8 mouse cellular contexts compared by ENCODE assay signal in the genomic region with DNA sequence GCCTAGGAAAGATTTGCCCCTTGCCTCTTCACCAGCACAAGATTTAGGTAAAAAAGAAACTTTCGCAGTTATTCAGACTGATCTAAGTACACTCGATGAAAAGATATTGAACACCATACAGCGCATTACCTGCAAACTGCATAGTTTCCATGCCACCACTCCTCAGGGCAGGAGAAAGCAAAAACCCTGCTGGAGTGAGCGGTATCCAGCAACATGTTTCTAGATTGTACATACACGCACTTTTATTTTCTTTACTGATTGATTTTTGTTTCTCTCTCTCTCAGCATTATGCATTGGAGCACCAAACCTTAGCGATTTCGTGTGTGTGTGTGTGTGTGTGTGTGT. TPM values are rescaled to one million over a fixed set of nuclear protein-coding genes. Genes with fewer than 3 reads are reported as not detected.
A peak's percentile ranks its signal among the peaks of the same experiment; 100 is the strongest.
DNase-seq lines count a peak whose midpoint lies in the region; ATAC-seq and TF ChIP-seq lines count a peak whose summit lies in the region.

No protein-coding gene starts in this region.

- H3K9me3 ChIP-seq in megakaryocyte, embryonic 14.5 days = no peaks in the 10 kb centered on the region
- no peaks in the 10 kb centered on the region for H3K9me3 ChIP-seq in liver, embryonic 11.5 days (ENCODE audit: control insufficient read depth, low read length)
- H3K9me3 ChIP-seq in stomach, postnatal 0 days (ENCODE audit: control insufficient read depth, low read length) = no peaks in the 10 kb centered on the region

- intact Hi-C loops in gastrocnemius, postnatal 36 days (cut with DNase I) = no loop called here

- no peak overlapping the region for H3K9ac ChIP-seq in liver, embryonic 11.5 days (ENCODE audit: low read depth, low read length)
- H3K9ac ChIP-seq in stomach, postnatal 0 days (ENCODE audit: low read length) = peak overlapping the region; percentile 96; the same call in 1 of the 2 replicates

- TF ChIP-seq CTCF in stomach, postnatal 0 days (IDR thresholded peaks at IDR 0.05; ENCODE audit: low read depth) = no peak

- peaks cover 13% of the 10 kb centered on the region for H3K36me3 ChIP-seq in megakaryocyte, embryonic 14.5 days (replicated peaks; ENCODE audit: low read length)
- no peaks in the 10 kb centered on the region for H3K36me3 ChIP-seq in liver, embryonic 11.5 days (ENCODE audit: control insufficient read depth, insufficient read depth, low read length)
- no peaks in the 10 kb centered on the region for H3K36me3 ChIP-seq in stomach, postnatal 0 days (ENCODE audit: control insufficient read depth, insufficient read depth, low read length)

- TF ChIP-seq EP300 in stomach, postnatal 0 days (optimal IDR thresholded peaks at IDR 0.05) = no peak

- peak; percentile 51; the same call in 1 of the 2 replicates for ATAC-seq in cerebellum, adult (ENCODE audit: insufficient number of reproducible peaks, low FRiP score, low TSS enrichment)
- no peak; the same call in 1 of the 2 replicates for ATAC-seq in megakaryocyte, adult 5-6 weeks (ENCODE audit: poor library complexity, severe bottlenecking)
- peak; percentile 59 for ATAC-seq in liver, embryonic 11.5 days (replicated peaks; ENCODE audit: low FRiP score)
- ATAC-seq in stomach, postnatal 0 days (ENCODE audit: low FRiP score, low TSS enrichment) = peak; percentile 46

- WGBS in liver, embryonic 11.5 days = 40% methylated on average over 7 of the region's 7 CpGs
- WGBS in stomach, postnatal 0 days = 44% methylated on average over 7 of the region's 7 CpGs

- no peak for DNase-seq in cerebellum, postnatal 25 days
- no peak for DNase-seq in liver, embryonic 11.5 days (ENCODE audit: low spot score)
- DNase-seq in stomach, postnatal 0 days (ENCODE audit: low spot score) = no peak
- no peak for DNase-seq in gastrocnemius, postnatal 36 days
- DNase-seq in adrenal gland, postnatal 25 days = no peak

- H3K4me1 ChIP-seq in megakaryocyte, embryonic 14.5 days = peaks cover 52% of the 10 kb centered on the region
- peaks cover 11% of the 10 kb centered on the region for H3K4me1 ChIP-seq in liver, embryonic 11.5 days (replicated peaks; ENCODE audit: control insufficient read depth, insufficient read depth, low read length)
- peaks cover 1% of the 10 kb centered on the region; the same call in 1 of the 2 replicates for H3K4me1 ChIP-seq in stomach, postnatal 0 days (replicated peaks; ENCODE audit: control insufficient read depth, insufficient read depth)

- H3K4me2 ChIP-seq in liver, embryonic 11.5 days = peak overlapping the region; percentile 43
- peak overlapping the region; percentile 98 for H3K4me2 ChIP-seq in stomach, postnatal 0 days (replicated peaks; ENCODE audit: low read depth)

- peaks cover 9% of the 10 kb centered on the region for H3K27me3 ChIP-seq in megakaryocyte, embryonic 14.5 days (replicated peaks)
- H3K27me3 ChIP-seq in liver, embryonic 11.5 days (replicated peaks; ENCODE audit: control insufficient read depth, insufficient read depth, low read length) = no peaks in the 10 kb centered on the region
- no peaks in the 10 kb centered on the region for H3K27me3 ChIP-seq in stomach, postnatal 0 days (ENCODE audit: control insufficient read depth, insufficient read depth, low read length)

- H3K4me3 ChIP-seq in megakaryocyte, embryonic 14.5 days (replicated peaks) = peak overlapping the region; percentile 99
- peak overlapping the region; percentile 96 for H3K4me3 ChIP-seq in liver, embryonic 11.5 days (ENCODE audit: low read depth, low read length)
- peak overlapping the region; percentile 98 for H3K4me3 ChIP-seq in stomach, postnatal 0 days (ENCODE audit: low read depth, low read length)

- H3K27ac ChIP-seq in liver, embryonic 11.5 days (ENCODE audit: low read depth, low read length) = no peak overlapping the region
- H3K27ac ChIP-seq in stomach, postnatal 0 days (replicated peaks) = no peak overlapping the region

RNA-seq across cellular contexts. Expression of gene Kctd3, which starts 0.3 kb away (rescaled TPM):
- 23.4 and 53.9 TPM in 2 replicates for polyA plus RNA-seq in megakaryocyte, embryonic 14.5 days (2012; ENCODE audit: insufficient read depth, low replicate concordance)
- 6.2 and 7.5 TPM in 2 replicates for total RNA-seq in megakaryocyte, adult 5-6 weeks (2015)
- 8.3 and 17.5 TPM in 2 replicates for total RNA-seq in megakaryocyte, adult 5-6 weeks (2017)
- polyA plus RNA-seq in liver, embryonic 11.5 days (2014; fragmentation: Nextera tagmentation; extraction: Ambion mirVana) = 22.7 and 23.8 TPM in 2 replicates
- 13.6 and 16.0 TPM in 2 replicates for polyA plus RNA-seq in stomach, postnatal 0 days (2015; fragmentation: Nextera tagmentation; extraction: Ambion mirVana)
- 10 to 100 TPM; 21.4 to 23.3 TPM for total RNA-seq in gastrocnemius, postnatal 36 days (2021)
- 36.9 and 40.3 TPM in 2 replicates for total RNA-seq in adrenal gland, postnatal 25 days (2021)
